Mouse (Mus musculus) erythroid progenitor cell, adult 5-6 weeks (primary cell): ENCODE data around the gene Nos1ap. TPM values are rescaled to one million over a fixed set of nuclear protein-coding genes. Genes with fewer than 3 reads are reported as not detected.

Experiments
- ATAC-seq: replicated peaks from 2 replicates; pipeline ENCODE4 v1.8.0; 2016; ENCODE audit warnings: moderate number of reproducible peaks, mild to moderate bottlenecking, moderate TSS enrichment, inconsistent platforms; ENCODE audit not compliant: poor library complexity, low FRiP score, severe bottlenecking
- total RNA-seq, 2 experiments: library from RNA; stranded (forward) in 1 of 2; stranded (reverse) in 1 of 2; fragments of 150-400 nt in 1 of 2; fragments of 186-747, 209-891 nt in 1 of 2; gene quantifications; 2 replicates each; pipeline versions ENCODE4 v1.2.3 to v1.2.4; 2015 to 2017; ENCODE audit warnings: low replicate concordance in 2 of 2

Gene Nos1ap
- total RNA-seq, 2 experiments from 2014 or later: 38.1 to 76.5 TPM

- ATAC-seq: no peak
Observed at GRCm38 (mm10) chr1:170331926-170332325, 257.7 kb downstream of the Nos1ap start.

- ATAC-seq: no peak
Observed at GRCm38 (mm10) chr1:170325277-170325676, 264.4 kb downstream of the Nos1ap start.

- ATAC-seq: no peak
Observed at GRCm38 (mm10) chr1:170324312-170324711, 265.3 kb downstream of the Nos1ap start.

- ATAC-seq: no peak
Observed at GRCm38 (mm10) chr1:170323001-170323400, 266.7 kb downstream of the Nos1ap start.

GRCm38 (mm10) chr1:170322046-170322445 is 267.6 kb downstream of the Nos1ap start:
- no peak for ATAC-seq

GRCm38 (mm10) chr1:170311431-170311830 is 278.2 kb downstream of the Nos1ap start:
- ATAC-seq: no peak

- ATAC-seq: no peak
Observed at GRCm38 (mm10) chr1:170308503-170308902, 281.2 kb downstream of the Nos1ap start, which contains the start of gene Spata46. TSS of gene Spata46 (plus strand) at chr1:170308803.

GRCm38 (mm10) chr1:170306232-170306631 is 283.4 kb downstream of the Nos1ap start, which contains the start of gene Gm7694:
TSS of gene Gm7694 (minus strand) at chr1:170306332.
- no peak for ATAC-seq

- ATAC-seq: no peak
Observed at GRCm38 (mm10) chr1:170305002-170305401, 284.7 kb downstream of the Nos1ap start.

GRCm38 (mm10) chr1:170303103-170303502 is 286.6 kb downstream of the Nos1ap start:
- no peak for ATAC-seq

GRCm38 (mm10) chr1:170302456-170302855 is 287.2 kb downstream of the Nos1ap start:
- ATAC-seq: no peak

- no peak for ATAC-seq
Observed at GRCm38 (mm10) chr1:170301686-170302085, 288.0 kb downstream of the Nos1ap start.

GRCm38 (mm10) chr1:170299496-170299895 is 290.2 kb downstream of the Nos1ap start:
- ATAC-seq: no peak

GRCm38 (mm10) chr1:170294786-170295570 is 294.7 kb downstream of the Nos1ap start:
- ATAC-seq: no peak

- ATAC-seq: no peak
Observed at GRCm38 (mm10) chr1:170293257-170293656, 296.4 kb downstream of the Nos1ap start.

- no peak for ATAC-seq
Observed at GRCm38 (mm10) chr1:170292239-170292951, 297.3 kb downstream of the Nos1ap start.

GRCm38 (mm10) chr1:170282415-170283129 is 307.1 kb downstream of the Nos1ap start:
- ATAC-seq: no peak

GRCm38 (mm10) chr1:170277016-170277415 is 312.6 kb downstream of the Nos1ap start, which contains the start of gene Sh2d1b1:
TSS of gene Sh2d1b1 (plus strand) at chr1:170277320.
- no peak for ATAC-seq

GRCm38 (mm10) chr1:170273252-170273651 is 316.4 kb downstream of the Nos1ap start:
- no peak for ATAC-seq

- ATAC-seq: no peak
Observed at GRCm38 (mm10) chr1:170270696-170271095, 319.0 kb downstream of the Nos1ap start.
